Mouse (Mus musculus) heart, embryonic 14.5 days (tissue): Measurements from ENCODE around the gene Alkal2. TPM values are rescaled to one million over a fixed set of nuclear protein-coding genes. Genes with fewer than 3 reads are reported as not detected.

Experiments
- ATAC-seq: fragments of 200-750 bp; cut with Nextera tagmentation; 2 replicates; pipeline ENCODE4 v1.8.0; 2017; ENCODE audit warnings: low read depth, moderate TSS enrichment; ENCODE audit not compliant: insufficient number of reproducible peaks, insufficient read depth, low FRiP score
- H3K27ac ChIP-seq, 2 experiments: fragments of 200-500 bp in 1 of 2; fragments of 300-500 bp in 1 of 2; sonication (generic) in 1 of 2; replicated peaks in 1 of 2; 2 replicates each; pipeline ENCODE4 v1.5.1; 2012 to 2014; ENCODE audit warnings: low read depth in 2 of 2, low read length in 2 of 2, control low read depth in 1 of 2, mild to moderate bottlenecking in 1 of 2, mixed read lengths in 1 of 2; ENCODE audit not compliant: control insufficient read depth in 1 of 2, insufficient read depth in 1 of 2
- H3K27me3 ChIP-seq: fragments of 300-500 bp; sonication (generic); 2 replicates; pipeline ENCODE4 v1.6.1; 2014; ENCODE audit warnings: mild to moderate bottlenecking, low read length, control low read depth; ENCODE audit not compliant: control insufficient read depth, insufficient read depth
- H3K36me3 ChIP-seq: fragments of 300-500 bp; sonication (generic); 2 replicates; pipeline ENCODE4 v1.6.1; 2014; ENCODE audit warnings: mild to moderate bottlenecking, control low read depth, low read length, mixed read lengths; ENCODE audit not compliant: control insufficient read depth, insufficient read depth
- H3K4me1 ChIP-seq, 2 experiments: fragments of 200-500 bp in 1 of 2; fragments of 300-500 bp in 1 of 2; sonication (generic) in 1 of 2; 2 replicates each; pipeline ENCODE4 v1.6.1; 2012 to 2014; ENCODE audit warnings: low read length in 2 of 2, control low read depth in 1 of 2, mixed read lengths in 1 of 2; ENCODE audit not compliant: control insufficient read depth in 2 of 2, insufficient read depth in 2 of 2
- H3K4me2 ChIP-seq: fragments of 300-500 bp; sonication (generic); 2 replicates; pipeline ENCODE4 v1.6.1; 2014; ENCODE audit warnings: mild to moderate bottlenecking, low read length
- H3K4me3 ChIP-seq, 2 experiments: fragments of 200-500 bp in 1 of 2; fragments of 300-500 bp in 1 of 2; sonication (generic) in 1 of 2; 2 replicates each; pipeline ENCODE4 v1.5.1; 2012 to 2014; ENCODE audit warnings: low read length in 2 of 2, mild to moderate bottlenecking in 2 of 2, control low read depth in 1 of 2, low read depth in 1 of 2, moderate library complexity in 1 of 2; ENCODE audit not compliant: control insufficient read depth in 1 of 2, insufficient read depth in 1 of 2
- H3K9ac ChIP-seq: fragments of 300-500 bp; sonication (generic); 2 replicates; pipeline ENCODE4 v1.6.1; 2014; ENCODE audit warnings: mild to moderate bottlenecking, low read length
- H3K9me3 ChIP-seq: fragments of 300-500 bp; sonication (generic); 2 replicates; pipeline ENCODE4 v1.6.1; 2016; ENCODE audit warnings: low read length, control low read depth; ENCODE audit not compliant: control insufficient read depth
- WGBS: fragments of 180-500 bp; shearing (Covaris S2); extraction: QIAGEN DNeasy Blood & Tissue Kit; methylation state at CpG from one replicate; pipeline ENCODE4 v1.1.7; 2014; 5-methylcytosine and 5-hydroxymethylcytosine counted together
- polyA plus RNA-seq: library from polyadenylated mRNA; unstranded; fragments of >200 nt; fragmentation: Nextera tagmentation; extraction: Ambion mirVana; gene quantifications from 2 replicates; pipeline ENCODE4 v1.2.1, GENCODE M21; 2014

The Alkal2 gene
- polyA plus RNA-seq, 1 experiment from 2014 or later = 0.20 TPM

- H3K27ac ChIP-seq = no peak overlapping the region
- H3K4me3 ChIP-seq = no peak overlapping the region
- no peak overlapping the region for H3K4me2 ChIP-seq
- H3K9me3 ChIP-seq = no peaks in the 10 kb centered on the region
- no peaks in the 10 kb centered on the region for H3K27me3 ChIP-seq
- ATAC-seq = no peak
- H3K4me1 ChIP-seq = peaks cover 8 to 13% of the 10 kb centered on the region in 2 experiments
- no peaks in the 10 kb centered on the region for H3K36me3 ChIP-seq
- 79% methylated on average over 4 of the region's 4 CpGs for WGBS
- H3K9ac ChIP-seq = no peak overlapping the region
These were observed 18.3 kb upstream of the Alkal2 start for GRCm38 (mm10) chr12:30865781-30866180.

GRCm38 (mm10) chr12:30879447-30879846, 4.7 kb upstream of the Alkal2 start:
- Histone ChIP-seq H3K27me3 (peaks cover 41% of the 10 kb centered on the region), H3K36me3 (no peaks in the 10 kb centered on the region), H3K9ac (no peak overlapping the region), H3K4me1 (0 out of 4 replicates have a peak, but pooled peaks cover 0 to 2% of the 10 kb centered on the region in 2 experiments), H3K4me2 (no peak overlapping the region), H3K9me3 (no peaks in the 10 kb centered on the region), H3K27ac (no peak overlapping the region), H3K4me3 (no peak overlapping the region)
- WGBS = 68% methylated on average over 6 of the region's 6 CpGs
- no peak for ATAC-seq

- Histone ChIP-seq H3K9ac (no peak overlapping the region), H3K4me2 (peak overlapping the region; percentile 96), H3K4me1 (peaks cover 0 to 6% of the 10 kb centered on the region in 2 experiments; a peak in 1 of 4 replicates), H3K4me3 (peak overlapping the region; percentile 42 to 50), H3K36me3 (no peaks in the 10 kb centered on the region), H3K27me3 (peaks cover 78% of the 10 kb centered on the region), H3K27ac (no peak overlapping the region), H3K9me3 (no peaks in the 10 kb centered on the region)
- 10% methylated on average over 4 of the region's 4 CpGs for WGBS
- no peak for ATAC-seq
These were observed 533 bp upstream of the Alkal2 start for GRCm38 (mm10) chr12:30883592-30883985.

- Histone ChIP-seq H3K27me3 (peaks cover 81% of the 10 kb centered on the region), H3K36me3 (no peaks in the 10 kb centered on the region), H3K27ac (no peak overlapping the region), H3K4me3 (peak overlapping the region; percentile 42 to 50), H3K9me3 (no peaks in the 10 kb centered on the region), H3K4me1 (peaks cover 0 to 6% of the 10 kb centered on the region in 2 experiments; a peak in 1 of 4 replicates), H3K9ac (peak overlapping the region; percentile 42), H3K4me2 (peak overlapping the region; percentile 96)
- no peak for ATAC-seq
- 8% methylated on average over 39 of the region's 39 CpGs for WGBS
These were observed 604 bp downstream of the Alkal2 start for GRCm38 (mm10) chr12:30884622-30885230.

GRCm38 (mm10) chr12:30885891-30886290, 1.8 kb downstream of the Alkal2 start:
- H3K27me3 ChIP-seq = peaks cover 69% of the 10 kb centered on the region
- WGBS = 75% methylated on average over 6 of the region's 6 CpGs

GRCm38 (mm10) chr12:30888003-30888402, 3.9 kb downstream of the Alkal2 start:
- Histone ChIP-seq H3K4me3 (no peak overlapping the region), H3K4me1 (peaks cover 0 to 6% of the 10 kb centered on the region in 2 experiments; a peak in 1 of 4 replicates), H3K9ac (no peak overlapping the region), H3K4me2 (no peak overlapping the region), H3K36me3 (no peaks in the 10 kb centered on the region), H3K9me3 (no peaks in the 10 kb centered on the region), H3K27me3 (peaks cover 55% of the 10 kb centered on the region), H3K27ac (no peak overlapping the region)
- 70% methylated on average over 4 of the region's 4 CpGs for WGBS
- ATAC-seq = no peak

More at GRCm38 (mm10) chr12:30885891-30886290, 1.8 kb downstream of the Alkal2 start:
- Histone ChIP-seq H3K9me3 (no peaks in the 10 kb centered on the region), H3K36me3 (no peaks in the 10 kb centered on the region), H3K4me2 (no peak overlapping the region), H3K27ac (no peak overlapping the region), H3K9ac (no peak overlapping the region), H3K4me1 (peaks cover 0 to 6% of the 10 kb centered on the region in 2 experiments; a peak in 1 of 4 replicates), H3K4me3 (no peak overlapping the region)
- ATAC-seq = no peak

- ATAC-seq = no peak
- H3K4me1 ChIP-seq = no peaks in the 10 kb centered on the region
- WGBS = 33% methylated on average over 5 of the region's 5 CpGs
- no peak overlapping the region for H3K4me3 ChIP-seq
- peaks cover 34% of the 10 kb centered on the region for H3K27me3 ChIP-seq
- H3K27ac ChIP-seq = no peak overlapping the region
- peaks cover 14% of the 10 kb centered on the region for H3K36me3 ChIP-seq
- H3K9ac ChIP-seq = no peak overlapping the region
- H3K4me2 ChIP-seq = no peak overlapping the region
- no peaks in the 10 kb centered on the region for H3K9me3 ChIP-seq
These were observed 5.9 kb downstream of the Alkal2 start for GRCm38 (mm10) chr12:30890067-30890466.

GRCm38 (mm10) chr12:30891438-30891837, 7.3 kb downstream of the Alkal2 start:
- no peak overlapping the region for H3K27ac ChIP-seq
- no peak overlapping the region for H3K9ac ChIP-seq
- peaks cover 17% of the 10 kb centered on the region for H3K36me3 ChIP-seq
- no peak overlapping the region for H3K4me3 ChIP-seq
- WGBS = 79% methylated on average over 7 of the region's 7 CpGs
- no peaks in the 10 kb centered on the region for H3K4me1 ChIP-seq
- ATAC-seq = no peak
- no peak overlapping the region for H3K4me2 ChIP-seq
- H3K27me3 ChIP-seq = peaks cover 21% of the 10 kb centered on the region
- no peaks in the 10 kb centered on the region for H3K9me3 ChIP-seq
